Mouse (Mus musculus) limb, embryonic 15.5 days (tissue): ENCODE measurements around the gene Vps72. TPM values are rescaled to one million over a fixed set of nuclear protein-coding genes. Genes with fewer than 3 reads are reported as not detected.

Experiments used
- ATAC-seq: fragments of 200-750 bp; cut with Nextera tagmentation; 2 replicates; pipeline ENCODE4 v1.8.0; 2017; ENCODE audit warnings: low read depth, moderate TSS enrichment; ENCODE audit not compliant: insufficient number of reproducible peaks, low FRiP score, low TSS enrichment
- H3K27ac ChIP-seq: fragments of 300-500 bp; sonication (generic); 2 replicates; pipeline ENCODE4 v1.5.1; 2015; ENCODE audit warnings: moderate library complexity, mild to moderate bottlenecking, inconsistent platforms
- H3K27me3 ChIP-seq: fragments of 300-500 bp; sonication (generic); 2 replicates; pipeline ENCODE4 v1.6.1; 2015; ENCODE audit warnings: inconsistent platforms
- H3K36me3 ChIP-seq: fragments of 300-500 bp; sonication (generic); 2 replicates; pipeline ENCODE4 v1.6.1; 2015; ENCODE audit warnings: inconsistent platforms
- H3K4me1 ChIP-seq: fragments of 300-500 bp; sonication (generic); 2 replicates; pipeline ENCODE4 v1.6.1; 2015; ENCODE audit warnings: inconsistent platforms
- H3K4me2 ChIP-seq: fragments of 300-500 bp; sonication (generic); 2 replicates; pipeline ENCODE4 v1.6.1; 2015; ENCODE audit warnings: mild to moderate bottlenecking, inconsistent platforms
- H3K4me3 ChIP-seq: fragments of 300-500 bp; sonication (generic); 2 replicates; pipeline ENCODE4 v1.5.1; 2015; ENCODE audit warnings: mild to moderate bottlenecking, inconsistent platforms
- H3K9ac ChIP-seq: fragments of 300-500 bp; sonication (generic); 2 replicates; pipeline ENCODE4 v1.6.1; 2015; ENCODE audit warnings: inconsistent platforms
- H3K9me3 ChIP-seq: fragments of 300-500 bp; sonication (generic); 2 replicates; pipeline ENCODE4 v1.6.1; 2016; ENCODE audit warnings: inconsistent platforms
- WGBS: fragments of 180-500 bp; shearing (Covaris S2); methylation state at CpG from one replicate; pipeline ENCODE4 v1.1.7; 2015; 5-methylcytosine and 5-hydroxymethylcytosine counted together
- polyA plus RNA-seq: library from polyadenylated mRNA; unstranded; fragments of >200 nt; fragmentation: Nextera tagmentation; extraction: Ambion mirVana; gene quantifications from 2 replicates; pipeline ENCODE4 v1.2.1, GENCODE M21; 2015

Vps72 gene
- polyA plus RNA-seq, 1 experiment from 2014 or later = 139 TPM

- peaks cover 38% of the 10 kb centered on the region for H3K4me1 ChIP-seq
- 14% methylated on average over 8 of the region's 8 CpGs for WGBS
- H3K36me3 ChIP-seq = peaks cover 3% of the 10 kb centered on the region; the same call in 1 of the 2 replicates
- H3K27me3 ChIP-seq = no peaks in the 10 kb centered on the region
- peak overlapping the region; percentile 84 for H3K4me2 ChIP-seq
- H3K9ac ChIP-seq = peak overlapping the region; percentile 26
- H3K4me3 ChIP-seq = peak overlapping the region; percentile 76
- no peak for ATAC-seq
- no peaks in the 10 kb centered on the region for H3K9me3 ChIP-seq
- H3K27ac ChIP-seq = peak overlapping the region; percentile 33; the same call in 1 of the 2 replicates
Observed at GRCm38 (mm10) chr3:95159511-95159986, 48.7 kb downstream of the Vps72 start.

GRCm38 (mm10) chr3:95159987-95160963, 49.5 kb downstream of the Vps72 start, which contains the start of gene Sema6c:
TSS of gene Sema6c (plus strand) at chr3:95160457.
- peaks cover 38% of the 10 kb centered on the region for H3K4me1 ChIP-seq
- peaks cover 9% of the 10 kb centered on the region for H3K36me3 ChIP-seq
- H3K27ac ChIP-seq = peak within 1 kb of the TSS; percentile 80
- H3K4me3 ChIP-seq = peak within 1 kb of the TSS; percentile 76
- peak within 1 kb of the TSS; percentile 79 for H3K9ac ChIP-seq
- peak; percentile 92 for ATAC-seq
- under 1% methylated on average over 66 of the region's 66 CpGs for WGBS
- peak within 1 kb of the TSS; percentile 84 for H3K4me2 ChIP-seq
- H3K9me3 ChIP-seq = no peaks in the 10 kb centered on the region
- no peaks in the 10 kb centered on the region for H3K27me3 ChIP-seq

DNA sequence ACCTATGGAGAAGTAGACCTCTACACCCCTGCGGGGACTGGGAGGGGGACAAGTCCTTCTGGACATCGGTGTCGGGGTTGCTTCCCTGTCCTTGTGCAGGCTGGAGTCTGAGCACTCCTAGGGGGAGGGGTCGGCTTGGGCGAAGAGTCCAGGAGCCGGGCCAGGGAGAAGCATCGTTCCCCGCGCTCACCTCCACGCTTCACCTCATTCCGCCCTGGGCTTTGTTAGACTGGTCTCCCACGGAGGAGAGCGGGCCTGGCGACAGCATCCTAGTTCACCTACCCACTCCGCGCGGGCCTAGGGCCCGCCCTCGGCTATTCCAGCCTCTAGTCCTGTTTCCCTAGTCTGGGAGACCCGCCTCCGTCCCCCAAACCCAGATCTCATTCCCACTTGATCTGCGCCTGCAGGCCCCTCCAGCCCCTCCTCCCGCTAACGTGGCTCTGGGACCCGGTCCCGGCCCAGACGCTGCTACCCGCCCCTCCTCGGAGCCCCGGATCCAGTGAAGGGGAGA, 50.3 kb downstream of the Vps72 start:
- H3K36me3 ChIP-seq = peaks cover 14% of the 10 kb centered on the region
- H3K27me3 ChIP-seq = no peaks in the 10 kb centered on the region
- peak overlapping the region; percentile 79 for H3K9ac ChIP-seq
- ATAC-seq = peak; percentile 16
- peak overlapping the region; percentile 84 for H3K4me2 ChIP-seq
- H3K4me1 ChIP-seq = peaks cover 38% of the 10 kb centered on the region
- under 1% methylated on average over 30 of the region's 30 CpGs for WGBS
- H3K4me3 ChIP-seq = peak overlapping the region; percentile 76
- H3K9me3 ChIP-seq = no peaks in the 10 kb centered on the region
- peak overlapping the region; percentile 80 for H3K27ac ChIP-seq

DNA sequence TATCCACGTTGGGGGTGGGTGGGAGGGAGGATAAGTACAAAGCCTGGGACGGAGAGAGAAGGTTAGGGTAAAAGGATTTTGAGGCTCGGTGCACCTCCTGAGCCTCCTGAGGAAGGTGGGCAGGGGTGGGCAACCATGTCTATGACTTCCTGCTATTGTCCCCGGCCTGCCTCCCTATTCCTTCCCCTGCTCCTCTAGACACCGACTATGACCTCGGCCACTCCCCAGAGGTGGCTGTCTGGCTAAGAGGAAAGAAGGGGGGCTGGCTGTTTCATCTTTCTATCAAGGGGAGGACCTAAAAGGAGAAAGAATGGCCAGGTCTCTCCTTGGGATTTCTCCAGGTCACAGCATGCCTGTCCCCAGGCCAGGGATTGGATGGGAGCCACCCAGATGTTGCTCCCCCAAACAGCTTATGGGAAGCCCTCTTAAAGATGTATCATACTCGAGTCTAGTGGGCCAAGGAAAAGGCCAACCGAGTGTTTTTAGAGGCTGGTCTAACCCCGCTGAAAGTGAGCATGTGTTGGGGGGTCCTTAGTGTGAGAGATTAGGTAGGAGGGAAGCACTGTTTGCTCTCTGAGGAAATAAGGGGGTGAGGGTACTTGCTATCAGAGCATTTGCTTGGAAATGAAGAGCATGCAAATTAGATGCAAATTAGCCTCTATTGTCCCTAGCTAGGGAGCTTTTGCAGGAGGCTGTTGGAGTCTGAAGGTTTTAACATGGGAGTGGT, 51.0 kb downstream of the Vps72 start:
- no peaks in the 10 kb centered on the region for H3K27me3 ChIP-seq
- H3K9ac ChIP-seq = peak overlapping the region; percentile 79
- peak overlapping the region; percentile 76 for H3K4me3 ChIP-seq
- peak overlapping the region; percentile 84 for H3K4me2 ChIP-seq
- H3K27ac ChIP-seq = peak overlapping the region; percentile 80
- H3K36me3 ChIP-seq = peaks cover 21% of the 10 kb centered on the region
- 3% methylated on average over 9 of the region's 9 CpGs for WGBS
- peaks cover 38% of the 10 kb centered on the region for H3K4me1 ChIP-seq
- H3K9me3 ChIP-seq = no peaks in the 10 kb centered on the region
- no peak for ATAC-seq

DNA sequence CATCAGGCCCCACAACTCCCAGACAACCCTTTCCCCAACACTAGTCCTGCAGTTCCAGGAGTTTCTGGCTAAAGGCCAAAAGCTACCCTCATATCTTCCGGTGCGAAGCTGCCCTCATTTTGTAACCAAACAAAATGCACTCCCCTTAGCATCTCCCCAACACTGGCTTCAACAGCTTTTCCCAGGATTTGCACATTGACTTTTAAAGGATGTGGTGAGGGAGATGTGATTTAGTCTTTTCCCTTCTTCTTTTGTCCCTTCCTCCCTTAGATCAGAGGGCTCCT, 51.5 kb downstream of the Vps72 start:
- H3K9ac ChIP-seq = no peak overlapping the region
- peak overlapping the region; percentile 80; the same call in 1 of the 2 replicates for H3K27ac ChIP-seq

GRCm38 (mm10) chr3:95163419-95164255, 52.8 kb downstream of the Vps72 start:
- Histone ChIP-seq H3K27ac (peak overlapping the region; percentile 67; the same call in 1 of the 2 replicates), H3K27me3 (no peaks in the 10 kb centered on the region), H3K4me1 (peaks cover 38% of the 10 kb centered on the region), H3K9me3 (no peaks in the 10 kb centered on the region), H3K9ac (no peak overlapping the region), H3K4me3 (no peak overlapping the region), H3K4me2 (no peak overlapping the region), H3K36me3 (peaks cover 40% of the 10 kb centered on the region)
- WGBS = 56% methylated on average over 11 of the region's 11 CpGs
- ATAC-seq = no peak

More for the DNA sequence above, 51.5 kb downstream of the Vps72 start:
- H3K27me3 ChIP-seq = no peaks in the 10 kb centered on the region
- no peak for ATAC-seq
- H3K36me3 ChIP-seq = peaks cover 26% of the 10 kb centered on the region
- H3K4me1 ChIP-seq = peaks cover 38% of the 10 kb centered on the region
- peak overlapping the region; percentile 76 for H3K4me3 ChIP-seq
- WGBS = 22% methylated on average over 2 of the region's 2 CpGs
- H3K4me2 ChIP-seq = peak overlapping the region; percentile 84
- no peaks in the 10 kb centered on the region for H3K9me3 ChIP-seq

GRCm38 (mm10) chr3:95164256-95164550, 53.4 kb downstream of the Vps72 start:
- Histone ChIP-seq H3K9me3 (no peaks in the 10 kb centered on the region), H3K4me2 (no peak overlapping the region), H3K9ac (no peak overlapping the region), H3K27ac (0 out of 2 replicates have a peak overlapping the region, but pooled peaks have one; percentile 67), H3K27me3 (no peaks in the 10 kb centered on the region), H3K36me3 (peaks cover 45% of the 10 kb centered on the region), H3K4me3 (no peak overlapping the region), H3K4me1 (peaks cover 38% of the 10 kb centered on the region)
- WGBS = 68% methylated on average over 5 of the region's 5 CpGs
- no peak for ATAC-seq

- 84% methylated on average over 5 of the region's 5 CpGs for WGBS
- Histone ChIP-seq H3K9me3 (no peaks in the 10 kb centered on the region), H3K4me2 (no peak overlapping the region), H3K27ac (no peak overlapping the region), H3K27me3 (peaks cover 4% of the 10 kb centered on the region), H3K36me3 (peaks cover 52% of the 10 kb centered on the region), H3K4me3 (no peak overlapping the region), H3K9ac (no peak overlapping the region), H3K4me1 (peaks cover 33% of the 10 kb centered on the region)
- ATAC-seq = no peak
Observed at GRCm38 (mm10) chr3:95164840-95165239, 54.0 kb downstream of the Vps72 start.

DNA sequence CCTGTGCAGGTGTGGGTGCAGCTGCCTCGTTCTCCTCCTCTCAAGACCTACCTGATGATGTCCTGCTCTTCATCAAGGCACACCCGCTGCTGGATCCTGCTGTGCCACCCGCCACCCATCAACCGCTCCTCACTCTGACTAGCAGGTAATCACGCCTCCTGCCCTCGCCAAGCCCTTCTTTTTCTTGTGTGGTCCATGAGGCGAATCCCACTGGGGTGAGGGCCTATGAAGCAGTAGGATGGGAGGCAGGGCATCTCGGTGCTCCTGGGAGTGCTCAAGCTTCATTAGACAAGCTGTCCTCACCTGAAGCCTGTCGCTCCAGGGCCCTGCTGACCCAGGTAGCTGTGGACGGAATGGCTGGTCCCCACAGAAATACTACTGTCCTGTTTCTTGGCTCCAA, 59.2 kb downstream of the Vps72 start:
- H3K9ac ChIP-seq = no peak overlapping the region
- H3K36me3 ChIP-seq = peaks cover 79% of the 10 kb centered on the region
- 92% methylated on average over 10 of the region's 10 CpGs for WGBS

GRCm38 (mm10) chr3:95171105-95171504, 60.3 kb downstream of the Vps72 start:
- H3K27ac ChIP-seq = no peak overlapping the region
- no peak overlapping the region for H3K4me2 ChIP-seq
- peaks cover 20% of the 10 kb centered on the region for H3K4me1 ChIP-seq
- no peaks in the 10 kb centered on the region for H3K9me3 ChIP-seq
- WGBS = 64% methylated on average over 6 of the region's 6 CpGs
- no peak for ATAC-seq
- H3K27me3 ChIP-seq = peaks cover 44% of the 10 kb centered on the region
- H3K9ac ChIP-seq = no peak overlapping the region
- no peak overlapping the region for H3K4me3 ChIP-seq
- peaks cover 72% of the 10 kb centered on the region for H3K36me3 ChIP-seq

More for the DNA sequence above, 59.2 kb downstream of the Vps72 start:
- ATAC-seq = no peak
- H3K4me3 ChIP-seq = no peak overlapping the region
- peaks cover 20% of the 10 kb centered on the region for H3K4me1 ChIP-seq
- no peak overlapping the region for H3K27ac ChIP-seq
- H3K4me2 ChIP-seq = no peak overlapping the region
- H3K27me3 ChIP-seq = peaks cover 44% of the 10 kb centered on the region
- H3K9me3 ChIP-seq = no peaks in the 10 kb centered on the region
